Mouse (Mus musculus): ENCODE data around the gene Slc39a12.

- no peak for TF ChIP-seq CTCF (IDR thresholded peaks at IDR 0.05; ENCODE audit: insufficient read depth, low read depth, low read length)
- TF ChIP-seq POLR2A (IDR thresholded peaks at IDR 0.05; ENCODE audit: insufficient read depth, low read depth, low read length): no peak
Measured at GRCm38 (mm10) chr2:14428987-14429386, 40.9 kb downstream of the Slc39a12 start.

Data from olfactory bulb, adult 2 months (tissue).